Mouse (Mus musculus) liver, embryonic 14.5 days (tissue): ENCODE results near the gene Kdm1b. TPM values are rescaled to one million over a fixed set of nuclear protein-coding genes. Genes with fewer than 3 reads are reported as not detected.

ENCODE experiments used
- ATAC-seq: fragments of 200-750 bp; cut with Nextera tagmentation; 2 replicates; pipeline ENCODE4 v1.8.0; 2017; ENCODE audit warnings: moderate number of reproducible peaks, mild to moderate bottlenecking, moderate library complexity; ENCODE audit not compliant: insufficient read depth
- DNase-seq, 3 experiments: peaks; one replicate each; pipeline ENCODE4 v3.0.0-alpha.2; 2012 to 2013; ENCODE audit warnings: low read depth in 3 of 3, low spot score in 3 of 3
- H3K27ac ChIP-seq: fragments of 300-500 bp; sonication (generic); 2 replicates; pipeline ENCODE4 v1.5.1; 2014; ENCODE audit warnings: moderate library complexity, mild to moderate bottlenecking, control low read depth, inconsistent platforms
- H3K27me3 ChIP-seq: fragments of 300-500 bp; sonication (generic); 2 replicates; pipeline ENCODE4 v1.6.1; 2014; ENCODE audit warnings: mild to moderate bottlenecking, low read length, moderate library complexity; ENCODE audit not compliant: control insufficient read depth, insufficient read depth
- H3K36me3 ChIP-seq: fragments of 300-500 bp; sonication (generic); replicated peaks from 2 replicates; pipeline ENCODE4 v1.6.1; 2014; ENCODE audit warnings: low read depth; ENCODE audit not compliant: control insufficient read depth, insufficient read depth
- H3K4me1 ChIP-seq, 2 experiments: fragments of 200-500 bp in 1 of 2; fragments of 300-500 bp in 1 of 2; sonication (generic) in 1 of 2; replicated peaks; 2 replicates each; pipeline ENCODE4 v1.6.1; 2012 to 2014; ENCODE audit warnings: antibody characterized with exemption in 1 of 2, inconsistent platforms in 1 of 2, low read length in 1 of 2; ENCODE audit not compliant: control insufficient read depth in 2 of 2, insufficient read depth in 2 of 2
- H3K4me2 ChIP-seq: fragments of 300-500 bp; sonication (generic); 2 replicates; pipeline ENCODE4 v1.6.1; 2014; ENCODE audit warnings: low read depth, mild to moderate bottlenecking, control low read depth, moderate library complexity
- H3K4me3 ChIP-seq, 2 experiments: fragments of 200-500 bp in 1 of 2; fragments of 300-500 bp in 1 of 2; sonication (generic) in 1 of 2; 2 replicates each; pipeline ENCODE4 v1.5.1; 2012 to 2014; ENCODE audit warnings: low read depth in 2 of 2, low read length in 2 of 2, mild to moderate bottlenecking in 2 of 2, control low read depth in 1 of 2, inconsistent platforms in 1 of 2, moderate library complexity in 1 of 2; ENCODE audit not compliant: insufficient read depth in 1 of 2
- H3K9ac ChIP-seq: fragments of 300-500 bp; sonication (generic); replicated peaks from 2 replicates; pipeline ENCODE4 v1.6.1; 2014; ENCODE audit warnings: mild to moderate bottlenecking, control low read depth, moderate library complexity
- H3K9me3 ChIP-seq: fragments of 300-500 bp; sonication (generic); 2 replicates; pipeline ENCODE4 v1.6.1; 2016; ENCODE audit warnings: low read length, mixed read lengths; ENCODE audit not compliant: control insufficient read depth
- CTCF ChIP-seq: IDR thresholded peaks from 2 replicates; pipeline ENCODE4 v1.5.1; 2016; ENCODE audit warnings: antibody characterized with exemption, low read depth, control low read depth
- EP300 ChIP-seq: IDR thresholded peaks from 2 replicates; pipeline ENCODE4 v1.6.1; 2016; ENCODE audit warnings: antibody characterized with exemption, low read depth
- WGBS: fragments of 180-500 bp; shearing (Covaris S2); extraction: QIAGEN DNeasy Blood & Tissue Kit; methylation state at CpG from one replicate; pipeline ENCODE4 v1.1.7; 2014; ENCODE audit not compliant: insufficient replicate concordance; 5-methylcytosine and 5-hydroxymethylcytosine counted together
- polyA plus RNA-seq, 2 experiments: library from polyadenylated mRNA; depleted of rRNA in 1 of 2; stranded (reverse) in 1 of 2; unstranded in 1 of 2; fragments of >200 nt; fragmentation: Nextera tagmentation in 1 of 2; extraction: Ambion mirVana in 1 of 2; gene quantifications; 2 replicates each; pipeline versions ENCODE4 v1.2.1 to v1.2.3; 2012 to 2014

Kdm1b gene
- polyA plus RNA-seq, 2 experiments, result 2.5 to 2.8 TPM

DNA sequence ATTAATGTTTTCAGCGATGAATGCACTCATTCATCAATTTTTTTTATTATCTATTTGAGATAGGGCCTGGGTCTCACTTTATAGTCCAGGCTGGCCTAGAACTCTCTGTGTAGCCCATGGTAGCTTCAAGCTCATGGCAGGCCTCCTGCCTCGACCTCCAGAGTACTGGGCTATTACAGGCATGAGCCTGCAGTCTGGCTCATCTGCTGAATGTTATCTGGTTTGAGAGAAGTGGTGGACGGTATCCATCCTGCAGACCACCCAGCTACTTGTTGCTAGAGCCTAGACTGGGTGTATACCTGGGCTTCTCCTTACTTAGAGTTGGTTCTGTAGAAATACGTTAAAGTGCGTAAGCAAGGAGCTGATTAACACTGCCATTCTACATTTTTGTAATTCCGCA lies 23.7 kb downstream of the Kdm1b start:
- Histone ChIP-seq H3K36me3 (no peaks in the 10 kb centered on the region), H3K4me1 (no peaks in the 10 kb centered on the region), H3K9me3 (no peaks in the 10 kb centered on the region), H3K27ac (no peak overlapping the region), H3K4me2 (no peak overlapping the region), H3K27me3 (no peaks in the 10 kb centered on the region), H3K9ac (no peak overlapping the region), H3K4me3 (no peak overlapping the region)
- ATAC-seq, result no peak
- no peak for DNase-seq
- 74% methylated on average over 6 of the region's 6 CpGs for WGBS
- TF ChIP-seq EP300 (no peak), CTCF (no peak)

- H3K4me1 ChIP-seq, result no peaks in the 10 kb centered on the region
- no peaks in the 10 kb centered on the region for H3K36me3 ChIP-seq
- H3K4me3 ChIP-seq, result no peak overlapping the region
- ATAC-seq, result no peak
- DNase-seq, result no peak
- no peak overlapping the region for H3K27ac ChIP-seq
- 74% methylated on average over 15 of the region's 15 CpGs for WGBS
- H3K4me2 ChIP-seq, result no peak overlapping the region
- TF ChIP-seq EP300, result no peak
- no peak for TF ChIP-seq CTCF
- no peaks in the 10 kb centered on the region for H3K27me3 ChIP-seq
- H3K9me3 ChIP-seq, result no peaks in the 10 kb centered on the region
- no peak overlapping the region for H3K9ac ChIP-seq
These were observed 27.2 kb downstream of the Kdm1b start for GRCm38 (mm10) chr13:47070329-47071080.

GRCm38 (mm10) chr13:47071871-47072270 lies 28.6 kb downstream of the Kdm1b start:
- no peak overlapping the region for H3K27ac ChIP-seq
- H3K4me2 ChIP-seq, result no peak overlapping the region
- H3K4me3 ChIP-seq, result no peak overlapping the region
- ATAC-seq (no peak), DNase-seq (no peak)
- H3K9ac ChIP-seq, result no peak overlapping the region
- H3K4me1 ChIP-seq, result peaks cover 0 to under 1% of the 10 kb centered on the region in 2 experiments; a peak in 1 of 4 replicates
- H3K9me3 ChIP-seq, result no peaks in the 10 kb centered on the region
- TF ChIP-seq EP300, result no peak
- TF ChIP-seq CTCF, result no peak
- no peaks in the 10 kb centered on the region for H3K36me3 ChIP-seq
- no peaks in the 10 kb centered on the region for H3K27me3 ChIP-seq
- 82% methylated on average over 13 of the region's 13 CpGs for WGBS

DNA sequence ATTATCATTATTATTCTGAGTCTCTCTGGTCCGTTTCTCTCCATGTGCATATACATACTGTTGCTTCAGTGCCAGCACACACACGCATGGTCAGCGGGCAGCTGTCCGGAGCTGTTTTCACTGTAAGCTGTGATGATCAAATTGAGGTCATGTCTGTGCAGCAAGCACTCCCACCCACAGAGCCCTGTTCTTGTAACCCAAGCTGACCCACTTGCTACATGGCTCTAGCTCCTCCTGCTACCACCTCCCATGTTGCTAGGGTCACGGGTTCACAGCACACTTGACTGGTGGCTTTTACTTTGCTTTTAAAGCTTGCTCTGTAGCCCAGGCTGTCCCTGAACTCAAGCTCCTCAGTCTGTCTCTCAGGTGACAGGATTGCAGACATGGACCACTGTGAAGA lies 29.2 kb downstream of the Kdm1b start:
- H3K4me1 ChIP-seq, result peaks cover 0 to 4% of the 10 kb centered on the region in 2 experiments; a peak in 1 of 4 replicates
- no peak overlapping the region for H3K4me2 ChIP-seq
- no peak overlapping the region for H3K27ac ChIP-seq
- no peaks in the 10 kb centered on the region for H3K27me3 ChIP-seq
- no peak for TF ChIP-seq EP300
- no peak for TF ChIP-seq CTCF
- no peak for ATAC-seq
- no peak overlapping the region for H3K4me3 ChIP-seq
- H3K9ac ChIP-seq, result no peak overlapping the region
- DNase-seq, result no peak
- no peaks in the 10 kb centered on the region for H3K9me3 ChIP-seq
- H3K36me3 ChIP-seq, result no peaks in the 10 kb centered on the region
- WGBS, result 78% methylated on average over 5 of the region's 5 CpGs

- no peak for TF ChIP-seq CTCF
- TF ChIP-seq EP300, result no peak
These were observed 32.9 kb downstream of the Kdm1b start for GRCm38 (mm10) chr13:47076156-47076555.

More at GRCm38 (mm10) chr13:47076156-47076555, 32.9 kb downstream of the Kdm1b start:
- Histone ChIP-seq H3K27me3 (no peaks in the 10 kb centered on the region), H3K9me3 (no peaks in the 10 kb centered on the region), H3K4me3 (no peak overlapping the region), H3K4me1 (peaks cover 0 to 10% of the 10 kb centered on the region in 2 experiments; a peak in 2 of 4 replicates), H3K27ac (no peak overlapping the region), H3K4me2 (no peak overlapping the region), H3K36me3 (no peaks in the 10 kb centered on the region; the same call in 1 of the 2 replicates), H3K9ac (no peak overlapping the region)
- 68% methylated on average over 5 of the region's 5 CpGs for whole genome bisulfite sequencing
- ATAC-seq (no peak), DNase-seq (no peak)
